Mouse (Mus musculus): ENCODE measurements around the gene Hnf1a. TPM values are rescaled to one million over a fixed set of nuclear protein-coding genes. Genes with fewer than 3 reads are reported as not detected.
"Not testable (repeated sequence)": the region's sequence is repeated elsewhere in the genome, so short reads cannot be mapped to it uniquely, and the experiment has no call there.

Hnf1a gene
- polyA plus RNA-seq, 1 experiment from 2014 or later, result not detected

GRCm38 (mm10) chr5:114921551-114922365 lies 49.1 kb downstream of the Hnf1a start:
- no peaks in the 10 kb centered on the region for H3K9me3 ChIP-seq
- H3K4me3 ChIP-seq (replicated peaks), result no peak overlapping the region
- H3K4me2 ChIP-seq, result no peak overlapping the region
- H3K9ac ChIP-seq (replicated peaks), result no peak overlapping the region
- H3K36me3 ChIP-seq, result no peaks in the 10 kb centered on the region
- H3K27me3 ChIP-seq, result no peaks in the 10 kb centered on the region
- H3K27ac ChIP-seq, result no peak overlapping the region
- ATAC-seq (ENCODE audit: insufficient number of reproducible peaks, insufficient read depth, low FRiP score, low TSS enrichment, low read depth), result no peak
- 70% methylated on average over 19 of the region's 19 CpGs for WGBS
- H3K4me1 ChIP-seq (replicated peaks), result peaks cover 13% of the 10 kb centered on the region

- ATAC-seq (ENCODE audit: insufficient number of reproducible peaks, insufficient read depth, low FRiP score, low TSS enrichment, low read depth); H3K27ac ChIP-seq: not testable (repeated sequence)
- 90% methylated on average over 5 of the region's 5 CpGs for WGBS
Observed at GRCm38 (mm10) chr5:114917357-114917756, 53.5 kb downstream of the Hnf1a start.

GRCm38 (mm10) chr5:114916777-114917176 lies 54.1 kb downstream of the Hnf1a start:
- Histone ChIP-seq H3K36me3 (no peaks in the 10 kb centered on the region), H3K9ac (replicated peaks) (no peak overlapping the region), H3K4me2 (no peak overlapping the region), H3K27ac (no peak overlapping the region), H3K9me3 (no peaks in the 10 kb centered on the region), H3K4me3 (replicated peaks) (no peak overlapping the region), H3K27me3 (no peaks in the 10 kb centered on the region), H3K4me1 (replicated peaks) (no peaks in the 10 kb centered on the region; the same call in 1 of the 2 replicates)
- 87% methylated on average over 4 of the region's 4 CpGs for WGBS
- no peak for ATAC-seq (ENCODE audit: insufficient number of reproducible peaks, insufficient read depth, low FRiP score, low TSS enrichment, low read depth)

More at GRCm38 (mm10) chr5:114917357-114917756, 53.5 kb downstream of the Hnf1a start:
- not testable (repeated sequence) for H3K4me2 ChIP-seq; H3K9me3 ChIP-seq; H3K4me1 ChIP-seq (replicated peaks); H3K9ac ChIP-seq (replicated peaks); H3K4me3 ChIP-seq (replicated peaks); H3K27me3 ChIP-seq; H3K36me3 ChIP-seq

GRCm38 (mm10) chr5:114915854-114916253 lies 55.0 kb downstream of the Hnf1a start:
- H3K27ac ChIP-seq, result no peak overlapping the region
- no peak overlapping the region for H3K4me3 ChIP-seq (replicated peaks)
- no peak overlapping the region for H3K9ac ChIP-seq (replicated peaks)
- no peaks in the 10 kb centered on the region for H3K27me3 ChIP-seq
- ATAC-seq (ENCODE audit: insufficient number of reproducible peaks, insufficient read depth, low FRiP score, low TSS enrichment, low read depth), result no peak
- no peaks in the 10 kb centered on the region for H3K36me3 ChIP-seq
- no peak overlapping the region for H3K4me2 ChIP-seq
- WGBS, result 80% methylated on average over 5 of the region's 5 CpGs
- H3K9me3 ChIP-seq, result no peaks in the 10 kb centered on the region
- H3K4me1 ChIP-seq (replicated peaks), result no peaks in the 10 kb centered on the region; the same call in 1 of the 2 replicates

GRCm38 (mm10) chr5:114914855-114915254 lies 56.0 kb downstream of the Hnf1a start:
- Histone ChIP-seq H3K27ac (no peak overlapping the region), H3K4me2 (no peak overlapping the region), H3K27me3 (no peaks in the 10 kb centered on the region), H3K4me3 (replicated peaks) (no peak overlapping the region), H3K9me3 (no peaks in the 10 kb centered on the region), H3K9ac (replicated peaks) (no peak overlapping the region), H3K4me1 (replicated peaks) (no peaks in the 10 kb centered on the region; the same call in 1 of the 2 replicates), H3K36me3 (no peaks in the 10 kb centered on the region)
- WGBS, result 62% methylated on average over 8 of the region's 8 CpGs
- ATAC-seq (ENCODE audit: insufficient number of reproducible peaks, insufficient read depth, low FRiP score, low TSS enrichment, low read depth), result no peak

GRCm38 (mm10) chr5:114913686-114914085 lies 57.2 kb downstream of the Hnf1a start:
- H3K4me1 ChIP-seq (replicated peaks), result no peaks in the 10 kb centered on the region; the same call in 1 of the 2 replicates
- no peaks in the 10 kb centered on the region for H3K27me3 ChIP-seq
- H3K4me3 ChIP-seq (replicated peaks), result no peak overlapping the region
- H3K9ac ChIP-seq (replicated peaks), result no peak overlapping the region
- no peak overlapping the region for H3K4me2 ChIP-seq
- WGBS, result 66% methylated on average over 4 of the region's 4 CpGs
- H3K27ac ChIP-seq, result no peak overlapping the region
- ATAC-seq (ENCODE audit: insufficient number of reproducible peaks, insufficient read depth, low FRiP score, low TSS enrichment, low read depth), result no peak
- H3K36me3 ChIP-seq, result no peaks in the 10 kb centered on the region
- H3K9me3 ChIP-seq, result no peaks in the 10 kb centered on the region

- WGBS, result 54% methylated on average over 13 of the region's 13 CpGs
- H3K9ac ChIP-seq (replicated peaks), result no peak overlapping the region
- 0 out of 2 replicates have a peak overlapping the region, but pooled peaks have one; percentile 57 for H3K27ac ChIP-seq
- no peaks in the 10 kb centered on the region for H3K4me1 ChIP-seq (replicated peaks)
- no peak for ATAC-seq (ENCODE audit: insufficient number of reproducible peaks, insufficient read depth, low FRiP score, low TSS enrichment, low read depth)
- H3K27me3 ChIP-seq, result no peaks in the 10 kb centered on the region
- H3K4me3 ChIP-seq (replicated peaks), result no peak overlapping the region
- H3K4me2 ChIP-seq, result no peak overlapping the region
- 0 out of 2 replicates have a peak, but pooled peaks cover 5% of the 10 kb centered on the region for H3K9me3 ChIP-seq
- H3K36me3 ChIP-seq, result no peaks in the 10 kb centered on the region
Observed at GRCm38 (mm10) chr5:114908598-114909305, 62.1 kb downstream of the Hnf1a start.

- 30% methylated on average over 1 of the region's 1 CpGs for WGBS
- Histone ChIP-seq H3K4me3 (replicated peaks) (no peak overlapping the region), H3K27ac (no peak overlapping the region), H3K4me2 (no peak overlapping the region), H3K9me3 (0 out of 2 replicates have a peak, but pooled peaks cover 5% of the 10 kb centered on the region), H3K4me1 (replicated peaks) (0 out of 2 replicates have a peak, but pooled peaks cover 3% of the 10 kb centered on the region), H3K27me3 (no peaks in the 10 kb centered on the region), H3K36me3 (no peaks in the 10 kb centered on the region), H3K9ac (replicated peaks) (no peak overlapping the region)
- no peak for ATAC-seq (ENCODE audit: insufficient number of reproducible peaks, insufficient read depth, low FRiP score, low TSS enrichment, low read depth)
Observed at GRCm38 (mm10) chr5:114902413-114902812, 68.5 kb downstream of the Hnf1a start.

Other genes starting within 250 kb of the Hnf1a start
- 52.9 and 58.5 TPM in 2 replicates for gene Ankrd13a, start 196.4 kb downstream of the Hnf1a start, polyA plus RNA-seq (2016; fragmentation: Nextera tagmentation; extraction: Ambion mirVana)
- 46.8 and 48.8 TPM in 2 replicates for gene Git2, start 195.6 kb downstream of the Hnf1a start, polyA plus RNA-seq (2016; fragmentation: Nextera tagmentation; extraction: Ambion mirVana)
- 95.7 and 99.3 TPM in 2 replicates for gene 1500011B03Rik, start 147.6 kb downstream of the Hnf1a start, polyA plus RNA-seq (2016; fragmentation: Nextera tagmentation; extraction: Ambion mirVana)
- not detected in 2 replicates for gene 4930519G04Rik, start 117.4 kb downstream of the Hnf1a start, polyA plus RNA-seq (2016; fragmentation: Nextera tagmentation; extraction: Ambion mirVana)
- 0.23 and 0.31 TPM in 2 replicates for gene Gm9936, start 112.4 kb downstream of the Hnf1a start, polyA plus RNA-seq (2016; fragmentation: Nextera tagmentation; extraction: Ambion mirVana)
- gene Oasl2, start 74.2 kb downstream of the Hnf1a start, polyA plus RNA-seq (2016; fragmentation: Nextera tagmentation; extraction: Ambion mirVana), result 0.74 and 1.2 TPM in 2 replicates
- gene Oasl1, start 47.9 kb downstream of the Hnf1a start, polyA plus RNA-seq (2016; fragmentation: Nextera tagmentation; extraction: Ambion mirVana), result 0.67 and 0.73 TPM in 2 replicates
- gene 2210016L21Rik, start 28.9 kb downstream of the Hnf1a start, polyA plus RNA-seq (2016; fragmentation: Nextera tagmentation; extraction: Ambion mirVana), result 65.0 and 67.4 TPM in 2 replicates
- 17.3 and 36.9 TPM in 2 replicates for gene Sppl3, start 40.0 kb upstream of the Hnf1a start, polyA plus RNA-seq (2016; fragmentation: Nextera tagmentation; extraction: Ambion mirVana)
- 36.3 and 38.8 TPM in 2 replicates for gene Gm10401, start 127.2 kb upstream of the Hnf1a start, polyA plus RNA-seq (2016; fragmentation: Nextera tagmentation; extraction: Ambion mirVana)
- gene Acads, start 148.3 kb upstream of the Hnf1a start, polyA plus RNA-seq (2016; fragmentation: Nextera tagmentation; extraction: Ambion mirVana), result 65.2 and 69.5 TPM in 2 replicates
- 61.7 and 62.6 TPM in 2 replicates for gene Unc119b, start 163.9 kb upstream of the Hnf1a start, polyA plus RNA-seq (2016; fragmentation: Nextera tagmentation; extraction: Ambion mirVana)
- 76.6 and 89.6 TPM in 2 replicates for gene Mlec, start 187.1 kb upstream of the Hnf1a start, polyA plus RNA-seq (2016; fragmentation: Nextera tagmentation; extraction: Ambion mirVana)
- 1.1 and 1.3 TPM in 2 replicates for gene Cabp1, start 223.3 kb upstream of the Hnf1a start, polyA plus RNA-seq (2016; fragmentation: Nextera tagmentation; extraction: Ambion mirVana)